ENCODE assay signal across 24 mouse cellular contexts in the genomic region with DNA sequence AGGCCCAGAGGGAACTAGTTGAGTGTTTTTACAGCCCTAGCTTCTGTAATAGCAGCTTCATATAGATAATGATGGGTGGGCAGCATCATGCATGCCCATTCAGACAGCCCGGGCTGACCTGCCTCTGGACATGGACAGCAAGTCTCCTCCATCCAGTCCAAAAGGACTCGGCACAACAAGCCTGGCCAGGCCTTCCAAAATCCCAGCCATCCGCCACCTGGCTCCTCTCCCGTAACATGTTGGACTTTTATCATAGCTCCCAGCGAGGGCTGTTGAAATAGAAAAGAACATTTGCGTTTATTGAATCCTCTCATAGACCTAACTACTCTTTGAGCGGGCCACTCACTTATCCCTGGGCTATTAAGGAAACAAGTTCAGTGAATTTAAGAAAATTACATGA. TPM values are rescaled to one million over a fixed set of nuclear protein-coding genes. Genes with fewer than 3 reads are reported as not detected.
DNase-seq lines count a peak whose midpoint lies in the region; ATAC-seq and TF ChIP-seq lines count a peak whose summit lies in the region.
"Had no signal": no experiment of that assay in that cellular context is flagged by ENCODE, and none has a peak within 500 bp of the region (broad histone marks: within the 10 kb centered on the region; RNA-seq: fewer than 3 reads in every experiment).

No protein-coding gene starts in this region.

- ATAC-seq in cerebellum, adult (ENCODE audit: insufficient number of reproducible peaks, low FRiP score, low TSS enrichment) = peak; percentile 47; the same call in 1 of the 2 replicates
- ATAC-seq: activated CD4-positive, CD25-positive, alpha-beta regulatory T cell, adult 4 months; forebrain, embryonic 15.5 days; midbrain, embryonic 15.5 days had no signal

- intact Hi-C loops in heart, postnatal 14 days (cut with DNase I) = no loop called here

- H3K4me3 ChIP-seq in layer of hippocampus, adult 2 months = no peak overlapping the region
- H3K4me3 ChIP-seq: embryonic facial prominence, embryonic 15.5 days; forebrain, embryonic 15.5 days; hindbrain, embryonic 13.5 days; limb, embryonic 15.5 days; midbrain, embryonic 15.5 days; neural tube, embryonic 12.5 days; stomach, embryonic 15.5 days had no signal

- no peak; the same call in 1 of the 2 replicates for TF ChIP-seq CTCF in layer of hippocampus, adult 2 months (conservative IDR thresholded peaks at IDR 0.05)

- peak overlapping the region; percentile 98 for H3K27ac ChIP-seq in layer of hippocampus, adult 2 months
- H3K27ac ChIP-seq: embryonic facial prominence, embryonic 15.5 days; forebrain, embryonic 15.5 days; hindbrain, embryonic 13.5 days; kidney, postnatal 0 days; limb, embryonic 15.5 days; midbrain, embryonic 15.5 days; neural tube, embryonic 12.5 days; stomach, embryonic 15.5 days had no signal

- DNase-seq in cerebellum, postnatal 4 days (ENCODE audit: low spot score in 2 of 2) = no peak
- no peak for DNase-seq in layer of hippocampus, adult 2 months (ENCODE audit: low spot score in 2 of 2)
- DNase-seq in layer of hippocampus, adult 18-20 months (ENCODE audit: low spot score in 2 of 2) = no peak
- DNase-seq in cerebellum, adult 9-10 months = peak; percentile 79
- peak; percentile 27 to 36 for DNase-seq in heart, postnatal 14 days
- no peak for DNase-seq in right cerebral cortex, postnatal 10 days (ENCODE audit: low spot score in 2 of 2)
- no peak for DNase-seq in spleen, postnatal 36 days (ENCODE audit: low spot score in 2 of 2)
- DNase-seq: adrenal gland, postnatal 14 days; kidney, adult 18-20 months; lung, postnatal 4 days; retina, postnatal 1 day; right cerebral cortex, postnatal 4 days; thymus, postnatal 25 days had no signal

RNA-seq across cellular contexts. Expression of a gene that starts 12.1 kb away (rescaled TPM):
- 10 to 100 TPM; 18.9 to 21.5 TPM for total RNA-seq in layer of hippocampus, adult 2 months (2021)
- 10 to 100 TPM; 18.8 to 19.4 TPM for total RNA-seq in layer of hippocampus, adult 18-20 months (2021)
- 10 to 100 TPM; 32.1 to 32.3 TPM for total RNA-seq in heart, postnatal 14 days (2021)
- total RNA-seq: megakaryocyte-erythroid progenitor cell, adult 5-6 weeks had no signal

RNA-seq across cellular contexts. Expression of a gene that starts 41.2 kb away (rescaled TPM):
- total RNA-seq in layer of hippocampus, adult 2 months (2021) = 1 to 10 TPM; 2.0 to 2.8 TPM
- 1 to 10 TPM; 2.9 to 3.9 TPM for total RNA-seq in layer of hippocampus, adult 18-20 months (2021)
- 1 to 10 TPM; 1.4 to 1.5 TPM for total RNA-seq in heart, postnatal 14 days (2021)
- total RNA-seq: megakaryocyte-erythroid progenitor cell, adult 5-6 weeks had no signal

Comparison
In these comparisons a context has a peak if more than half of its experiments do, and no peak if none do; other contexts are left out.
1. DNase-seq: peak in cerebellum, adult 9-10 months (single experiment) and heart, postnatal 14 days (2 of 2); none in cerebellum, postnatal 4 days (0 of 2), layer of hippocampus, adult 2 months (0 of 2), layer of hippocampus, adult 18-20 months (0 of 2), right cerebral cortex, postnatal 10 days (0 of 2) and spleen, postnatal 36 days (0 of 2).